Mouse (Mus musculus): Measurements from ENCODE around the gene Trim3. TPM values are rescaled to one million over a fixed set of nuclear protein-coding genes. Genes with fewer than 3 reads are reported as not detected.

The Trim3 gene
- polyA plus RNA-seq, 1 experiment from 2014 or later = 14.5 TPM

GRCm38 (mm10) chr7:105632551-105632972 lies 809 bp downstream of the Trim3 start:
- H3K4me2 ChIP-seq (replicated peaks; ENCODE audit: low read depth) = peak overlapping the region; percentile 73
- peak overlapping the region; percentile 80 for H3K4me3 ChIP-seq (ENCODE audit: low read depth, low read length)
- no peaks in the 10 kb centered on the region for H3K27me3 ChIP-seq (ENCODE audit: control insufficient read depth, insufficient read depth, low read length)
- WGBS = 27% methylated on average over 4 of the region's 4 CpGs
- peaks cover 9% of the 10 kb centered on the region for H3K4me1 ChIP-seq (replicated peaks; ENCODE audit: control insufficient read depth, insufficient read depth)
- DNase-seq (ENCODE audit: low spot score) (no peak), ATAC-seq (ENCODE audit: low FRiP score, low TSS enrichment) (no peak)
- no peaks in the 10 kb centered on the region for H3K9me3 ChIP-seq (ENCODE audit: control insufficient read depth, low read length)
- H3K27ac ChIP-seq (replicated peaks) = 0 out of 2 replicates have a peak overlapping the region, but pooled peaks have one; percentile 18
- TF ChIP-seq CTCF (IDR thresholded peaks at IDR 0.05; ENCODE audit: low read depth) (no peak), EP300 (optimal IDR thresholded peaks at IDR 0.05) (no peak)
- H3K36me3 ChIP-seq (ENCODE audit: control insufficient read depth, insufficient read depth, low read length) = peaks cover 3% of the 10 kb centered on the region; the same call in 1 of the 2 replicates
- peak overlapping the region; percentile 77 for H3K9ac ChIP-seq (ENCODE audit: low read length)

- no peak overlapping the region for H3K4me3 ChIP-seq (ENCODE audit: low read depth, low read length)
- H3K27ac ChIP-seq (replicated peaks) = peak overlapping the region; percentile 69
- H3K27me3 ChIP-seq (ENCODE audit: control insufficient read depth, insufficient read depth, low read length) = no peaks in the 10 kb centered on the region
- H3K4me2 ChIP-seq (replicated peaks; ENCODE audit: low read depth) = no peak overlapping the region
- no peak for DNase-seq (ENCODE audit: low spot score)
- H3K4me1 ChIP-seq (replicated peaks; ENCODE audit: control insufficient read depth, insufficient read depth) = peaks cover 7% of the 10 kb centered on the region
- no peaks in the 10 kb centered on the region for H3K9me3 ChIP-seq (ENCODE audit: control insufficient read depth, low read length)
- ATAC-seq (ENCODE audit: low FRiP score, low TSS enrichment) = peak; percentile 41; the same call in 1 of the 2 replicates
- TF ChIP-seq CTCF (IDR thresholded peaks at IDR 0.05; ENCODE audit: low read depth) (no peak), EP300 (optimal IDR thresholded peaks at IDR 0.05) (no peak)
- peaks cover 5% of the 10 kb centered on the region; the same call in 1 of the 2 replicates for H3K36me3 ChIP-seq (ENCODE audit: control insufficient read depth, insufficient read depth, low read length)
- H3K9ac ChIP-seq (ENCODE audit: low read length) = no peak overlapping the region
- 17% methylated on average over 3 of the region's 3 CpGs for WGBS
Observed at GRCm38 (mm10) chr7:105628633-105629032, 4.7 kb downstream of the Trim3 start.

GRCm38 (mm10) chr7:105625397-105625796 lies 8.0 kb downstream of the Trim3 start:
- Histone ChIP-seq H3K4me2 (replicated peaks; ENCODE audit: low read depth) (no peak overlapping the region), H3K9ac (ENCODE audit: low read length) (no peak overlapping the region), H3K36me3 (ENCODE audit: control insufficient read depth, insufficient read depth, low read length) (peaks cover 5% of the 10 kb centered on the region; the same call in 1 of the 2 replicates), H3K27me3 (ENCODE audit: control insufficient read depth, insufficient read depth, low read length) (no peaks in the 10 kb centered on the region), H3K4me3 (ENCODE audit: low read depth, low read length) (no peak overlapping the region), H3K27ac (replicated peaks) (no peak overlapping the region), H3K9me3 (ENCODE audit: control insufficient read depth, low read length) (no peaks in the 10 kb centered on the region), H3K4me1 (replicated peaks; ENCODE audit: control insufficient read depth, insufficient read depth) (peaks cover 7% of the 10 kb centered on the region)
- no peak for ATAC-seq (ENCODE audit: low FRiP score, low TSS enrichment)
- 80% methylated on average over 6 of the region's 6 CpGs for WGBS
- no peak for TF ChIP-seq CTCF (IDR thresholded peaks at IDR 0.05; ENCODE audit: low read depth)
- DNase-seq (ENCODE audit: low spot score) = no peak

- no peaks in the 10 kb centered on the region for H3K9me3 ChIP-seq (ENCODE audit: control insufficient read depth, low read length)
- WGBS = 70% methylated on average over 8 of the region's 8 CpGs
- DNase-seq (ENCODE audit: low spot score) (no peak), ATAC-seq (ENCODE audit: low FRiP score, low TSS enrichment) (no peak)
- no peak overlapping the region for H3K27ac ChIP-seq (replicated peaks)
- H3K4me1 ChIP-seq (replicated peaks; ENCODE audit: control insufficient read depth, insufficient read depth) = no peaks in the 10 kb centered on the region
- TF ChIP-seq CTCF (IDR thresholded peaks at IDR 0.05; ENCODE audit: low read depth) = no peak
- no peak for TF ChIP-seq EP300 (optimal IDR thresholded peaks at IDR 0.05)
- H3K36me3 ChIP-seq (ENCODE audit: control insufficient read depth, insufficient read depth, low read length) = peaks cover 21% of the 10 kb centered on the region
- no peak overlapping the region for H3K4me2 ChIP-seq (replicated peaks; ENCODE audit: low read depth)
- no peak overlapping the region for H3K4me3 ChIP-seq (ENCODE audit: low read depth, low read length)
- H3K27me3 ChIP-seq (ENCODE audit: control insufficient read depth, insufficient read depth, low read length) = no peaks in the 10 kb centered on the region
- no peak overlapping the region for H3K9ac ChIP-seq (ENCODE audit: low read length)
Observed at GRCm38 (mm10) chr7:105621646-105622292, 11.6 kb downstream of the Trim3 start.

- Histone ChIP-seq H3K4me2 (replicated peaks; ENCODE audit: low read depth) (no peak overlapping the region), H3K9me3 (ENCODE audit: control insufficient read depth, low read length) (no peaks in the 10 kb centered on the region), H3K4me3 (ENCODE audit: low read depth, low read length) (no peak overlapping the region), H3K36me3 (ENCODE audit: control insufficient read depth, insufficient read depth, low read length) (peaks cover 21% of the 10 kb centered on the region), H3K27ac (replicated peaks) (no peak overlapping the region), H3K4me1 (replicated peaks; ENCODE audit: control insufficient read depth, insufficient read depth) (no peaks in the 10 kb centered on the region), H3K27me3 (ENCODE audit: control insufficient read depth, insufficient read depth, low read length) (no peaks in the 10 kb centered on the region), H3K9ac (ENCODE audit: low read length) (no peak overlapping the region)
- no peak for TF ChIP-seq EP300 (optimal IDR thresholded peaks at IDR 0.05)
- WGBS = 69% methylated on average over 4 of the region's 4 CpGs
- ATAC-seq (ENCODE audit: low FRiP score, low TSS enrichment) = no peak
- no peak for DNase-seq (ENCODE audit: low spot score)
Observed at GRCm38 (mm10) chr7:105621053-105621452, 12.3 kb downstream of the Trim3 start.

GRCm38 (mm10) chr7:105619701-105620100 lies 13.7 kb downstream of the Trim3 start:
- H3K36me3 ChIP-seq (ENCODE audit: control insufficient read depth, insufficient read depth, low read length) = peaks cover 18% of the 10 kb centered on the region
- no peaks in the 10 kb centered on the region for H3K9me3 ChIP-seq (ENCODE audit: control insufficient read depth, low read length)
- DNase-seq (ENCODE audit: low spot score) = no peak
- no peaks in the 10 kb centered on the region for H3K4me1 ChIP-seq (replicated peaks; ENCODE audit: control insufficient read depth, insufficient read depth)
- no peak overlapping the region for H3K4me3 ChIP-seq (ENCODE audit: low read depth, low read length)
- H3K9ac ChIP-seq (ENCODE audit: low read length) = no peak overlapping the region
- ATAC-seq (ENCODE audit: low FRiP score, low TSS enrichment) = no peak
- TF ChIP-seq CTCF (IDR thresholded peaks at IDR 0.05; ENCODE audit: low read depth) (no peak), EP300 (optimal IDR thresholded peaks at IDR 0.05) (no peak)
- H3K27me3 ChIP-seq (ENCODE audit: control insufficient read depth, insufficient read depth, low read length) = no peaks in the 10 kb centered on the region
- H3K27ac ChIP-seq (replicated peaks) = no peak overlapping the region
- no peak overlapping the region for H3K4me2 ChIP-seq (replicated peaks; ENCODE audit: low read depth)
- WGBS = 40% methylated on average over 3 of the region's 3 CpGs

Data from stomach, postnatal 0 days (tissue).